9 mouse cellular contexts compared by ENCODE assay signal in genomic region chr5:138222111-138222510, GRCm38 (mm10). TPM values are rescaled to one million over a fixed set of nuclear protein-coding genes. Genes with fewer than 3 reads are reported as not detected.
DNase-seq lines count a peak whose midpoint lies in the region; ATAC-seq and TF ChIP-seq lines count a peak whose summit lies in the region.
"Had no signal": no experiment of that assay in that cellular context is flagged by ENCODE, and none has a peak within 500 bp of the region (broad histone marks: within the 10 kb centered on the region; RNA-seq: fewer than 3 reads in every experiment).

No protein-coding gene starts in this region.

- peak; percentile 83 for TF ChIP-seq CTCF in small intestine, adult 2 months (IDR thresholded peaks at IDR 0.05; ENCODE audit: extremely low read depth, insufficient read length, insufficient replicate concordance, low read depth, low read length)

- no peaks in the 10 kb centered on the region; the same call in 1 of the 2 replicates for H3K27me3 ChIP-seq in small intestine, adult 2 months (ENCODE audit: control insufficient read depth, insufficient read depth, low read length)
- H3K27me3 ChIP-seq: midbrain, embryonic 12.5 days had no signal

- no peak for ATAC-seq in activated CD4-positive, CD25-positive, alpha-beta regulatory T cell, adult 4 months

- WGBS in small intestine, adult 2 months, result 16% methylated on average over 4 of the region's 4 CpGs

- no peaks in the 10 kb centered on the region for H3K9me3 ChIP-seq in ES-E14 (ENCODE audit: control insufficient read depth, insufficient read depth, low read depth, low read length)

- intact Hi-C loops in heart, postnatal 14 days (cut with DNase I), result loop anchor here (5.0 kb wide), 1 partner anchor 250 kb away; no protein-coding TSS in a partner anchor

- no peak overlapping the region for H3K4me3 ChIP-seq in ES-E14 (ENCODE audit: insufficient read depth in 1 of 2, low read depth in 1 of 2, low read length in 2 of 2, poor library complexity in 1 of 2, severe bottlenecking in 1 of 2)
- no peak overlapping the region for H3K4me3 ChIP-seq in small intestine, adult 2 months (ENCODE audit: low read depth, low read length)
- H3K4me3 ChIP-seq: midbrain, embryonic 12.5 days had no signal

- TF ChIP-seq POLR2A in small intestine, adult 2 months (IDR thresholded peaks at IDR 0.05; ENCODE audit: low read depth, low read length), result no peak

- H3K4me1 ChIP-seq in ES-E14 (ENCODE audit: control insufficient read depth in 2 of 2, insufficient read depth in 2 of 2, low read length in 2 of 2, poor library complexity in 1 of 2), result no peaks in the 10 kb centered on the region
- no peaks in the 10 kb centered on the region for H3K4me1 ChIP-seq in small intestine, adult 2 months (ENCODE audit: control insufficient read depth, insufficient read depth, insufficient read length, low read length)
- H3K4me1 ChIP-seq: midbrain, embryonic 12.5 days had no signal

- H3K27ac ChIP-seq in ES-E14 (ENCODE audit: insufficient read depth, low read depth, low read length, poor library complexity, severe bottlenecking), result no peak overlapping the region
- H3K27ac ChIP-seq in small intestine, adult 2 months (ENCODE audit: insufficient read depth, low read depth, low read length), result no peak overlapping the region
- H3K27ac ChIP-seq: midbrain, embryonic 12.5 days had no signal

- DNase-seq in ES-E14 (ENCODE audit: low read depth, low spot score), result peak; percentile 72
- peak; percentile 76 for DNase-seq in adrenal gland, adult 8-10 months
- peak; percentile 60 for DNase-seq in embryo, embryonic 11.5 days (ENCODE audit: low read depth, low spot score)
- peak; percentile 84 to 93 for DNase-seq in heart, postnatal 14 days
- DNase-seq in layer of hippocampus, adult 9-10 months (ENCODE audit: low spot score), result peak; percentile 79
- DNase-seq in lung, postnatal 25 days (ENCODE audit: low spot score), result peak; percentile 79

- in situ Hi-C loops in ES-E14 (cut with MboI; ENCODE audit: low sequenced_read_pairs in 2 of 2, unreplicated experiment in 2 of 2), result no loop called here

- no peak overlapping the region for H3K9ac ChIP-seq in ES-E14 (ENCODE audit: insufficient read depth, low read depth, low read length, poor library complexity, severe bottlenecking)
- H3K9ac ChIP-seq: midbrain, embryonic 12.5 days had no signal

- H3K36me3 ChIP-seq in ES-E14 (ENCODE audit: control insufficient read depth, insufficient read depth, low read length, poor library complexity, severe bottlenecking), result no peaks in the 10 kb centered on the region
- H3K36me3 ChIP-seq in small intestine, adult 2 months (ENCODE audit: control insufficient read depth, insufficient read depth, low read length), result no peaks in the 10 kb centered on the region
- H3K36me3 ChIP-seq: midbrain, embryonic 12.5 days had no signal

TF ChIP-seq in ES-E14, 5 proteins besides CTCF, POLR2A, EP300 and RAD21:
- TF ChIP-seq MAFK (IDR thresholded peaks at IDR 0.05; ENCODE audit: insufficient read depth, low read depth, low read length), result no peak
- TF ChIP-seq HCFC1 (IDR thresholded peaks at IDR 0.05; ENCODE audit: borderline replicate concordance, insufficient read depth, low read length), result no peak
- peak; percentile 53; the same call in 1 of the 2 replicates for TF ChIP-seq ZC3H11A (IDR thresholded peaks at IDR 0.05; ENCODE audit: borderline replicate concordance, low read depth, low read length)

RNA-seq across cellular contexts. Expression of gene Nxpe5, which starts 3.6 kb away (rescaled TPM):
- total RNA-seq in ES-E14 (2012; rRNA removed), result 0.09 TPM in 1 of 2 replicates, not detected in the other
- total RNA-seq in adrenal gland, adult 8-10 months (2022), result under 1 TPM; 0.14 to 0.91 (median 0.52) TPM
- under 1 TPM; 0.71 to 0.98 TPM for total RNA-seq in heart, postnatal 14 days (2021)
- 0.61 and 0.70 TPM in 2 replicates for polyA plus RNA-seq in small intestine, adult 2 months (2012; rRNA removed)
- under 1 TPM; 0.16 to 0.18 TPM for polyA plus RNA-seq in activated CD4-positive, CD25-positive, alpha-beta regulatory T cell, adult 4 months (2017; shearing (Covaris generic))
- polyA plus RNA-seq: midbrain, embryonic 12.5 days had no signal

RNA-seq across cellular contexts. Expression of gene Mblac1, which starts 28.0 kb away (rescaled TPM):
- 2.5 and 3.1 TPM in 2 replicates for total RNA-seq in ES-E14 (2012; rRNA removed)
- total RNA-seq in adrenal gland, adult 8-10 months (2022), result 10 to 100 TPM; 10.4 to 15.0 (median 11.7) TPM
- total RNA-seq in heart, postnatal 14 days (2021), result 1 to 10 TPM; 2.7 to 3.2 TPM
- polyA plus RNA-seq in small intestine, adult 2 months (2012; rRNA removed), result 2.4 and 3.0 TPM in 2 replicates
- under 1 TPM; 0.42 to 0.51 TPM for polyA plus RNA-seq in activated CD4-positive, CD25-positive, alpha-beta regulatory T cell, adult 4 months (2017; shearing (Covaris generic))

RNA-seq across cellular contexts. Expression of gene Lamtor4, which starts 33.2 kb away (rescaled TPM):
- 87.2 and 87.3 TPM in 2 replicates for total RNA-seq in ES-E14 (2012; rRNA removed)
- total RNA-seq in adrenal gland, adult 8-10 months (2022), result 100 to 1,000 TPM in 2 of 4 experiments, 10 to 100 TPM in 2; 86.5 to 106 (median 99.5) TPM
- 10 to 100 TPM; 59.2 to 63.4 TPM for total RNA-seq in heart, postnatal 14 days (2021)
- 87.3 and 168 TPM in 2 replicates for polyA plus RNA-seq in small intestine, adult 2 months (2012; rRNA removed)
- 100 to 1,000 TPM; 112 to 123 TPM for polyA plus RNA-seq in activated CD4-positive, CD25-positive, alpha-beta regulatory T cell, adult 4 months (2017; shearing (Covaris generic))

RNA-seq across cellular contexts. Expression of gene Cnpy4, which starts 34.8 kb away (rescaled TPM):
- total RNA-seq in ES-E14 (2012; rRNA removed), result 43.5 and 59.5 TPM in 2 replicates
- 10 to 100 TPM; 23.8 to 34.5 (median 27.8) TPM for total RNA-seq in adrenal gland, adult 8-10 months (2022)
- 1 to 10 TPM; 6.8 to 7.1 TPM for total RNA-seq in heart, postnatal 14 days (2021)
- polyA plus RNA-seq in small intestine, adult 2 months (2012; rRNA removed), result 0.39 and 1.5 TPM in 2 replicates
- polyA plus RNA-seq in activated CD4-positive, CD25-positive, alpha-beta regulatory T cell, adult 4 months (2017; shearing (Covaris generic)), result 10 to 100 TPM; 38.4 to 55.4 TPM

RNA-seq across cellular contexts. Expression of gene Taf6, which starts 34.9 kb away (rescaled TPM):
- total RNA-seq in ES-E14 (2012; rRNA removed), result 59.3 and 81.1 TPM in 2 replicates
- 10 to 100 TPM; 42.4 to 62.7 (median 51.4) TPM for total RNA-seq in adrenal gland, adult 8-10 months (2022)
- total RNA-seq in heart, postnatal 14 days (2021), result 10 to 100 TPM; 25.3 to 28.4 TPM
- polyA plus RNA-seq in small intestine, adult 2 months (2012; rRNA removed), result 25.5 and 46.4 TPM in 2 replicates
- polyA plus RNA-seq in activated CD4-positive, CD25-positive, alpha-beta regulatory T cell, adult 4 months (2017; shearing (Covaris generic)), result 10 to 100 TPM; 54.1 to 59.3 TPM
